Mouse (Mus musculus) ovary, postnatal 10 days (tissue): ENCODE results near the gene Stkld1.

Source experiments
- DNase-seq: peaks from one replicate; pipeline ENCODE4 v3.0.0; 2022; ENCODE audit warnings: low spot score

The Stkld1 gene

GRCm38 (mm10) chr2:26963923-26964723 lies 30.3 kb downstream of the Stkld1 start, which contains the start of gene Rexo4:
TSS of gene Rexo4 (minus strand) at chr2:26964386.
- DNase-seq: peak; percentile 94

GRCm38 (mm10) chr2:26964724-26965370 lies 31.0 kb downstream of the Stkld1 start:
- no peak for DNase-seq

- no peak for DNase-seq
Measured at GRCm38 (mm10) chr2:26967262-26967661, 33.4 kb downstream of the Stkld1 start.

- no peak for DNase-seq
Measured at GRCm38 (mm10) chr2:26973116-26973515, 39.3 kb downstream of the Stkld1 start, which contains the start of gene Adamts13. TSS of gene Adamts13 (plus strand) at chr2:26973416.

GRCm38 (mm10) chr2:26973960-26974359 lies 40.1 kb downstream of the Stkld1 start:
- no peak for DNase-seq

GRCm38 (mm10) chr2:26980361-26980760 lies 46.5 kb downstream of the Stkld1 start:
- DNase-seq: no peak

GRCm38 (mm10) chr2:26984179-26984578 lies 50.3 kb downstream of the Stkld1 start:
- no peak for DNase-seq

- DNase-seq: no peak
Measured at GRCm38 (mm10) chr2:26984640-26985039, 50.8 kb downstream of the Stkld1 start.

GRCm38 (mm10) chr2:26993936-26994335 lies 60.1 kb downstream of the Stkld1 start:
- no peak for DNase-seq

GRCm38 (mm10) chr2:26997498-26997897 lies 63.7 kb downstream of the Stkld1 start:
- no peak for DNase-seq

GRCm38 (mm10) chr2:26997993-26998392 lies 64.1 kb downstream of the Stkld1 start:
- no peak for DNase-seq
